Mouse (Mus musculus): ENCODE data around the gene Bnc2.

The Bnc2 gene

DNA sequence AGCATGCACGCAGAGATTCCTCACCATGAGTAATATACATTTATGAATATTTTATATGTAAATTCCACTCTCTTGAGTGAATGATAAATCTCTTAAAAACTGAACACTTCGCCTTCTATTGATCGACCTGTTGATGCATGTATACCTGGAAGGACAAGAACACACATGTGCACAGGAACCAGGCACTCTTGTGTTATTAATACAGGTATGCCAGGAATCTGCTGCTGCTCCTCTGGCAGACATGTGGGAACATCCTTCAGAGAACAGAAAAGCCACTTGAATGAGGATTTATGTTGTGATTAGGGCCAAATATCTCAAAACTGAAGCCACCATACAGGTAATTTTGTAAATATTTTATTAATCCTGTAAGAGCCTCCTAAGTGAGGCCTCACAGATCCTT is 357.7 kb downstream of the Bnc2 start:
- no peak for DNase-seq (ENCODE audit: low spot score)

DNA sequence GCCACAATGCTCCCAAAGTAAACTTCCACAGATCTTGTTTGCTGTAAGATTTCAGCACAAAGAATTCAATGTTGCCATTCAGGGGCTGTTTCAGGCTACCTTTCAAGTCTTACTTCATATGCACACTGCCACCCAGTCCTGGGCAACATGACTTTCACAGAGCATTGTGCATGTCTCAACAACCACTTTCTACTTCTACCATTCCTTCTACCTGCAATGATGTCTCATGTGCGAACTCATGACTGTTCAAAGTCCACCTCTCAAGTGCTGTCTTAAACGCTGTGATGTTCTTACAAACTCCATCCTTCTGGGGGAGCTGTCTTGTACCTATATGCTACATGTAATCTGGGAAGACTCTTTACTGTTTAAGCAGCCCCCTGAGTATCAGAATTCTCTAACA is 363.7 kb downstream of the Bnc2 start:
- no peak for DNase-seq (ENCODE audit: low spot score)

DNA sequence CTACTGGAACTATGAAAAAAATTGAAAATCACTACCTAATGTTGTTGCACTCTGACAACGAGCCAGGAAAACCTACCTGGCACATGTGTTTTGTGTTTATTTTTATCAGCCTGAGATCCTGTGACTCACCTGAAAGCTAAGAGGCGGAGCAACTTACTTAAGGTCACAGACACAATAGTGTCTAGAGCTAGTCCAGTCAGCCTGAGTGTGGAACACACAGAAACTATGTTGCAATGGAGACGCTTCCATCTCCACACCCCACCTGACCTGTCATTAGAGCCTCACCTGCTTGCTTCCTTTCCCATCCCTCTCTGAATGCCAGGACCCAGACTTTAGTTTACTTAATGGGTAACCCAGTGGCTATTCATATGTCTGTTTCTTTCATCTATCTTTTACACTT is 364.2 kb downstream of the Bnc2 start:
- DNase-seq (ENCODE audit: low spot score): peak; percentile 61

DNA sequence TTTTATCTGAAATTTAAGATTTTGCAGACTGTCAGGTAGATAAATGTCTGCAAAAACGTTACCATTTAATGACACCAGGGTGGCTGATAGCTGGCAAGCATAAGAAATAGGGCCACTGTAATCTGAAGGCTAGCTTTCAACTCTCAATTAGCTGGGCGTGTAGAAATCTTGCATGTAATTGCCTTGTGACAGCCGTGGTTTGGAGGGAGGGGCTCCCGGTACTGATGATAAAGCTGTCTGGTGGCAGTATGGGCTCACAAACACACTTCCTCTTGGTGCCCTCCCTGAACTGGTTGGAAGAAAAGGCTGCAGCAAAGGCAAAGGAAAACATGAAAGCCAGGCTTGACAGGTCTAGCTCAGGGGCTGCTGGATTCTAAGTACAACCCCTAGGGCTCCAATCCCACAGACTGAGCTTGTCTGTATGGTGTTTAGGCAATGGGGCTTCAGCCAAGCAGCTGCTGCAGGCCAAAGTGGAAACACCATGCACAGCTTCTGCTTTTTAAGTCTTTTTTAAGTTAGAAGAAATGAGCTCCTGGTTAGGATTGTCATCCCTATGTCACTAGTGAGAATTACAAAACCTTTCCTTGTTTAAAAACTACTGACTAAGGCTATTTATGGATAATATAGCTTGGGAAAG is 366.7 kb downstream of the Bnc2 start:
- no peak for DNase-seq (ENCODE audit: low spot score)

DNA sequence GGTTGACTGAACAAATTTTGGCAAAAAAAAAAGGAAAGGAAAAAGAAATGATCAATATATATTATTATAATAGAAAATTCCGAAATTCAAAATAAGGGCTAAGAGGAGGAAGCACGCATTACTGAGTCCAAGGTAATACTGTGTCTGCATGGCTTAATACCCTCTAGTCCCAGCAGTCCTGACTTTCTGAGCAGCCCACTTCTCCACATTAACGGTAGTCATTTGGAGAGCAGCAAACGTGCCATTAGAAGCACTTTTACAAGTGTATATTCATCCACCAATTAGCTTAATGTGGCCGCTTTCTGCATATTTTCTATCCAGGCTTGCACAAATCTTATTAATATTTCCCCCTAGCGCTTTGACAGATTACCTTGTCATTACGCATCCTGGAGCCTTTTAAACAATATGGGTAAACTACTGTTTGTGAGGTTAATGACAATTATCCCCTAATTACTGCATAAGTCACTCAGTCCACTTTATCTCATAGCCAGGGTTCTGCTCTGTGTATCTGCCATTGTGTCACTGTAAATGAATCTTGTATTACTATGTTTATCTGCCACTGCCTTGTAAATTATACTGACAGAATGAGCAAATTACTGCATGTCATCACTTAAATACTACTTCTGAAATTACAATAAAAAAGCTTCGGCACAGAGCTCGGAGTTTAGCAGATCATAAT is 368.0 kb downstream of the Bnc2 start:
- DNase-seq (ENCODE audit: low spot score): no peak

DNA sequence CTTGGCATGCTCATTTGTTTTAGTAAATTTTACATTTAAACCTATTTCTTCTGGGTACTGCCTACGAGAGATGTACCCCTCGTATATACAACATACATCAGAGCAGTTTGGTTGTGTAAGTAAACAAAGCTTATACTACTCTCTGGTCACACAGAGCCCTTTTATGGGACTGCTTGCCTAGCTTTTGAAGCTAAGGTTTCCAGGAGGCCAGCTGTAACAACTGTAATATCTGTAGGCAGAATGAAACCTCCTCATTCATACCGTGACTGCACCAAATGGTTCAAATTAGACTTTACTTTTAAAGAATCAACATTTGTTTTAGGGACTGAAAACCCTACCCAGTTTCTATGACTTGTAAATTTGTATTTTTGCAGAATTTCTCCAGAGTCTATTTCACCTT is 372.1 kb downstream of the Bnc2 start:
- DNase-seq (ENCODE audit: low spot score): no peak

DNA sequence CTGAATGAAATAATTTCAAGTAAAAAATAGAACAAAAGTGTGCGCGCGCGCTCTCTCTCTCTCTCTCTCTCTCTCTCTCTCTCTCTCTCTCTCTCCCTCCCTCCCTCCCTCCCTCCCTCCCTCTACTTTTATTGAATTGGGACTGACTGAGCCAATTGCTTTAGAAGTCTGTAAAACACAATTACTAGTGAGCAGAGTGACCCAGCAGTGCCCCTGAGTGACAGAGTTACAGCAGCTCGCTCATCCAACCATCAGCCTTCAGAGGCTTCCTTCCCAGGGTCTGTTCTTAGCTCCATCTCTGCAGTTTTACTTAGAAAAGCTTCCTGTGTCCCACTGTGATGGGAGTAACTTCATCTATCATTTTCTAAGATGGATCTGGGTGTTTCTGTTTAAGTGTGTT is 389.9 kb downstream of the Bnc2 start:
- no peak for DNase-seq (ENCODE audit: low spot score)

DNA sequence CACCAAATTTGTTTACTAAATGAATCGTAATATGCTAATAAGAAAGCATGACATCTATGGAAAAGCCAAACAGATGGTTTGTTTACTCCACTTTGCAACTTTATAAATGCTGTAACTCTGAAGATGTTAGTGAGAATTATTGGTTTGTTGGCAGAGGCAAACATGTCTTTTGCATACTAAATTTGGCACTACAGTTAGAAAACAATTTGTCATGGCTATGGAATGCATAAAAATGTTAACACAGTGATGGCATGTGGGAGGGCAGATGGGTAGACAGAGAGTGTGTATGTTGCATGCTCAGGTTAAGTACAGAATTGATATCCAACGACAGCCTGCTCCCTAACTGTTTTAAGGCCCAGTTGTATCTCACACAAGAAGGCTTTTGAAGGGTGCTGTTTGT is 392.4 kb downstream of the Bnc2 start:
- no peak for DNase-seq (ENCODE audit: low spot score)

DNA sequence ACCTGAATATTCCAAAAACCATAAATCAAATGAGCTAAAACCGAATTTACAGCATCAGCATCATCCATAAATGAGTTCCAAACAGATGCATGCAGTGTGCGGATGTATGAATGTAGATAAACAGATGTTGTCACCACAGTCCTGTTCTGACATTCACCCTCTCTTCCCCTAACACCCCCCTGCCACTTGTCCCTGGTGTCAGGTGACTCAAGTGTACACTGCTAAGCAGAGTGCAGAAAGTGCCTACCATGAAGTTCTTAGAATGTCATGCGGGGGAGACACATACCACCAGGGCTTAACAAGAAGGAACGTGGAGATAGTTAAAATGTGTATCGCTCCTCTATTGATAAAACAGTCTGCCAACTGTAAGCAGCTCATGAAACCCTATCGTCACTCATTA is 396.9 kb downstream of the Bnc2 start:
- no peak for DNase-seq (ENCODE audit: low spot score)

DNA sequence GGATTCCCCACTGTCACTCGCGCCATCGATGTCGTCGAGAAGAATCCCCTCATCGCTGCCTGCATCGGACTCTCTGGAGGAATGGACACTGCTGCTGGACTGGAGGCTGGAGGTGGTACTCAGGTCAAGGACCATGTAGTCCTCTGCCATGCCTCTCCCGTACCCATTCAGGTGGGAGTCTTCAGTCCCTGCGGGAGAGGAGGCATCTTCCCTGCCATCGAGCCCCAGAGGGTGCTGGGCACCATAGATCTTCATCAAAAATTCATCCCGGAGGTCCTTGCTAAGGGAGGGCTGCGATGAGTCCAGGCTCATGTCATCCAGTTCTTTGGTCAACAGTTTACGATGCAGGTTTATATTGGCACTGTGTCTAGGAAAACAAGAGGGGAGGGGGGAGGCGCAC is 399.0 kb downstream of the Bnc2 start:
- DNase-seq (ENCODE audit: low spot score): no peak

DNA sequence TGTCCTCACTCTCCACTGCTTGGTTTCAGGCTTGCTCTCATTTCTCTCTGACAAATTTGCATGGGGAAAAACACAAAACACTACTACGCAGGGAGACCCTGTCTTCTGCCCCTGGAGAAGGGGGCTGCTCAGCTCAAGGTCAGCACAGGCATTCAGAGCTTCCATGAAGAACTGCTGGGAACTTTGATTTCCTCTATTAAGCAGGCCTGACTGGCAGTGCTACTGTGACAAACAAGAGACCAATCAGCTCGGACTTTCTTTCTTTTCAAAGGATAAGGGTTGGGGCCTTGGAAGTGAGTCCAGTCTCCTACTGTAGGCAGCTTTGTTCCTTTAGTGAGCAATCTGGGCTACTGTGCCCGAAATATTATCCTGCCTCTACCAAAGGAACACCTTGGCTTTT is 400.9 kb downstream of the Bnc2 start:
- no peak for DNase-seq (ENCODE audit: low spot score)

DNA sequence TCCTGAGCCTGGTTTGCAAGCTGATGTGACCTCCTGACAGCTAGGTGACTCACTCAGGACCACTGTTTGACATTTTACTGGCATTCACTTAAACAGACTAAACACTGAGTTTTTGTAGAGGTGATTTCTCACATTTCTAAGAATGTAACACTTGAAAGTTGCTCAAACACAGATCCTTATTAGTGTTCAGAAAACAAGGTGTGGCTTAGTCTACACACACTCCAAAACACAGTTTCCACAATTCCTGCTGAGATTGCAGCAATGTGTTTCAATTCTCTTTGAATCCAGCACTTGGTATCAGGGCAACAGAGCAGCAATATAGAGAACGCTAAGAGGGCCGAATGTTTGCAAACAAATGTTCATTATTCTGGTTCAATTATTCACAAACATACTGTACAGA is 402.2 kb downstream of the Bnc2 start:
- DNase-seq (ENCODE audit: low spot score): no peak

DNA sequence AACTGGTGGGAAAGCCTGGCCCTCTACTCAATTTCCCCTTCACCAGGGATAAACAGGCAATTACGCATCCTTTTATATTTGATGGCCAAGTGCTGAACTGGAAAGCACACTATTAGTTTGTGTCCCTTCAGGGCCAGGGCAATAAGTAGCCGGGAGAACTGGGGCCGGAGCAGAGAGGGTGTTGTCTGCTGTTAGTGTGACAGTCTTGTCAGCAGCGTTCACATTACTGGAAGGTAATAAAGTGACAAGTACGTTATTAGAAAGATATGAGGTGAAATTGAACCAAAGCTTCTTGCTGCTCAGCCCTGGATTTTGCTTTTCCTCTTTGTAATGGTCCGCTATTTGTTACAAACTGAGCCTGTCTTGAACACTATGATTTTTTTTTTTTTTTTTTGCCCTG is 405.2 kb downstream of the Bnc2 start:
- DNase-seq (ENCODE audit: low spot score): no peak

DNA sequence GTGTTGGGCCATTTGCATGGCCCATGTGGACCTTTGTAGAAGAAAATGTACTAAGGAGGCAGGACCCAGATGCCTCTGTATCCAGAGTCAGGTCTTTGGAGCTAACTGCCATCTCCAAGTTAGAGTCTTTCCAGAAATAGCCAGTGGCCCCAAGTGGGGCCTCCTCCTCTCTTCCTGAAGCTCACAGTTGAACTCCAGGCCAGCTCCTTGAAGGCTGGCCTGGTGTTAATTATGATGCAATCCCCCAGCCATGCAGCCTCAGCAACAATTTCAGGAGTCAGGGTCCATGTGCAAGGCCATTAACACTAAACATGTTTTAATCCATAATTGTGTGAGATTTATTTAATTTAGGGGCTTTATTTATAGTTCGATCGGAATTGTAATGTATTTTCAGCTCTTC is 427.7 kb downstream of the Bnc2 start:
- no peak for DNase-seq (ENCODE audit: low spot score)

DNA sequence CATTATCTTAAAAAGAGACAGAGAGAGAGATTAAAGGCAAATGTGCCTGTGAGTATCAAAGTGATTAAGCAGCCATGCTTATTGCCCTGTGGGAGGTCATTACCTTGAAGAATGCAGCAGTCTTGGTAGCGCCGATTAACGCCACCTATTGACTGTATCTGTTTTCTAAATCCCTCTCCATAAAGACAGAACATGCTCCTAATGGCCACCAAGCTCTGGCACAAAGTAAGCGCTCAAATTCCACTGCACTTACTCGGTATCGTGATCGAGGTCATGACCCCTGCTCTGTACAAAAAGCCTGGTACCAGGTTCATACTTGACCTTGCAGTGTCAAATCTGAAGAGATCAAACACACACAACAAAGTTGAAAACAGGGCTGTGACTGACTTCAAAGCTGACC is 442.7 kb downstream of the Bnc2 start:
- DNase-seq (ENCODE audit: low spot score): no peak

DNA sequence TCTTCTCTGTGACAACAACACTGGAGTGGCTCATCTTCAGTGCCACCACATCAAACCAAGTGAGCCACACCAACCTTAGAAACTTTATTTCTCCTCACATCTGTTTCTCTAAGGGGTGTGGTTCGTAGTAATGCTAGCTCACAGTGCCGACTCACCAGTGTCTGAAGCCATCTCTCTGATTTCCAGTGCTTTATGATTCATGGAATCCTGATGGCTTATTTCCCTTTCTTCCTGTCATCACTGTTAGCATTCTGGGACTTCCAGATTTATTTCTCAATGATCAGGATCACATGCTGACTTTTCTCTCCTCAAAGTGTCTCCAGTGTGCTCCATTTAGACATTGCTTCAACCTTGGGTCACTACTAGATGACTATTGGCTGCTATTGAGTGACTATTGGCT is 443.8 kb downstream of the Bnc2 start:
- DNase-seq (ENCODE audit: low spot score): no peak

DNA sequence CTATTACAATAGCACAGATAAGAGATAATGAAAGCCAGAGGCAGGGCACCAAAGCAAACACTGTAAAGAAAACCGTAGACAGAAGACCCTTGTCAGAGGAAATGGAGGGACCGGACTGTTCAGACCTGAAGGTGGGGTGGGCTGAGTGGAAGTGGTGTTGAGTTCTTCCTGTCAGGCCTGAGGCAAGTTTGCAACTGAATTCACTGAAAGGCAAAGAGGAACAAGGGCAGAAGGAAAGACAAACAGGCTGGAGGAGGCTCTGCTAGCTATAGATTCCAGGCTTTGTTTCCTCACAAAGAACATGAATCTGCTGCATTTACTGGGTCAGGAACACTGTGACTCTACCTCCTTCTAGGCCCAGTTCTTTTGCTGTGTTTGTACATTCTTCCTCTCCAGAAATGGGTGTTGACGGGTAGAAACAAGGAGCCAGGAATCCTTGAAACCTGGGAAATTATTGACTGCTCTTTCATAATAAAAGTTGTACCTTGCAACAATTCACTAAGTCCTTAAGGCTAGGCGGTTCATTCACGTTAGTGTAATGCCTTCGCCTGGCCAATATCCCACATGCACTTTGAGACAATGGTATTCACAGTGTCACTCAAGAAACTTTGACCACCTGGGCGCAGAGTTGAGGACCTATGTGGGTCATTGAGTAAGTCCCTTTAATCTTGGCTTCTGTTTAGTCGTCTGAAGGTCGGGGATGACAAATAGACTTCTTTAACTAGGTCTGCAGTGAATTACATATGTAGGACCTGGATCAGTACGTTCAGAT is 445.7 kb downstream of the Bnc2 start:
- DNase-seq (ENCODE audit: low spot score): no peak

DNA sequence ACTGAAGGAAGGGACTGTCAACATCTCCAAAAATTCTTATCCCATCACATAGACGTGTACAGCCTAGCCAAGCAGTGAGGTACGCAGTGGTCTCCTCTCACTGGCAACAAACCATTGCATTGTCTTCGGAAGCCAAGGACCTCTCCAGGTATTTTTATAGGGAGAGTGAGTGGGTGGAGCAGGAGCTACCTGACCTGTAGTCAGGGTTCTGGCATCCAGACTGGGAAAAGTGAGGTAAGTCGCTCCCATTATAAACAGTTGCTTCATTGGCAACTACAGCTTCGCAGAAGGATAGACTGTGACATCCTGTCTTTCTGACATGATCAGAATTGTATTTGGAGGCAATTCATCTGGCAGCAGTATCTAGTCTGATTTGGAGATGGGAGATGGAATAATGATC is 446.5 kb downstream of the Bnc2 start:
- no peak for DNase-seq (ENCODE audit: low spot score)

Measured in testis, postnatal 14 days (tissue).